Mouse (Mus musculus) MN1 (cell line): ENCODE measurements around the gene P2ry10.
"Not testable (repeated sequence)": the region's sequence is repeated elsewhere in the genome, so short reads cannot be mapped to it uniquely, and the experiment has no call there.

Source experiments
- DNase-seq: peaks from one replicate; pipeline ENCODE4 v3.0.0-alpha.2; 2016; ENCODE audit warnings: low spot score

P2ry10 gene

DNA sequence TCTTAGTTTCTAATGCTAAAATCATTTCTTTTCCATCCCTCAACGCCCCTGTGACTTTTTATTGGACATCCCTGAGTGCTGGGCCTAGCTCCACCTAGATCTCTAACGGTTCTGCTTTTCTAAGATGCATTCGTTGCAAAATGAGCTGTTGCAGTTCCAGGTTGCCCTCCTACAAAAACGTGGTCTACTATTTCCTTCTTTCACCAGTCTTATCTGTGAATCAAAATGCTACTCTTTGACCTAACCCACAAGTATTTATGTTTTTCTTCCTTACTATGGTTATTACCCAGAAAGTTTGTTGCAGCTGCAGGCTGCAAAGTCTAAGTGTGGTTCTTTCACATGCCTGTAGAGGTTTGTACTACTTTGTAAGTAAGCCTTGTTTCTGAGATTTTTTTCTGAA is at the start of gene P2ry10:
Gene P2ry10, plus strand, starts transcription at position 316 of the 400 bp plus-strand sequence.
- no peak for DNase-seq

DNA sequence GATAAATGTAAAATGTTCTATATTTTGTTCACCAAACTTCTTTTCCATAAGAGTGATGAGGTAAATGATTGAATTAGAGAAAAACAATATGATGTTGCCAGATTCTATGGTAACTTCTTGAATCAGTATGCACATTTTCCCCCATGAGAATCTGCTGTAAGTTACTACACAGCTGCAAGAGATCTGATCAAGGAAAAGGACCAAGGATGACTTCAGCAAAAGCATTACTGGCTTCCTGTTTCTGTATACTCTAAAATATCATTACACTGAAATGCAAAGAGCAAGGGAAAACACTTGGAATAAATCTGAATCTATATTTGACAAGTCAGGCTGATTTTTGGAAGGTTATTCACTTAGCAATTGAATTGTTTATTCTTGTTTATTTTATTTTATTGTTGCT is 49.1 kb upstream of the P2ry10 start:
- peak; percentile 9 for DNase-seq

DNA sequence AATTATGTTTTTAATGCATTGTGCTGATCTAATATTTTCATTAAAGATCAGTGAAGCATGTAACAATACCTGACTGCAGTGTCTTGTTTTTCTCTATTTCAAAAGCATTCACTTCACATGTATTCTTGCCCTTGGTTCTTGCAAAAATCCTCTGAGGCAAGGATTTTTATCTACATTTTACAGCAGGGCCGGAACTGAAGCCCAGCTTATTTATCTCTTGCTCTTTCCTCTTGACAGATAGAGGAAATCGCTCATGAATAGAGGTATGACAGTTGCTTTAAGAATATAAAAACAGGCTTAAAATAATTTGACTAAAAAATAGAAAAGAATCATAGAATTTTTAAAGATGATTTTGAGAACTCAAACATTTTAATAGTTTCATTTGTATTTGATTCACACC is 48.7 kb upstream of the P2ry10 start:
- peak; percentile 7 for DNase-seq

DNA sequence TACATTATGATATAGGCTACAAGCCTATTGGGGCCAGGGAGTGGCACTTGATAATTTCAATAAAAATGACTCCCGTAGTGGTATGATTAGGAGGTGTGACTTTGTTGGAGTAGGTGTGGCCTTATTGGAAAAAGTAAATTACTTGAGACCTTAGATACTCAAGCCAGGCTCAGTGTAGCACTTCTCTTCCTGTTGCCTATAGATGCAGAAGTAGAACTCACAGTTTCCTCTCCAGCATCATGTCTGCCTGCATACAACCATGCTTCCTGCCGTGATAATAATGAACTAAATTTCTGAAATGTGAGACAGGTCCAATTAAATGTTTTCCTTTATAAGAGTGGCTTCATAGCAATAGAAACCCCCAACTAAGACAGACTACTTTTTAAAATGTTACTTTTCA is 45.9 kb upstream of the P2ry10 start:
- no peak for DNase-seq

DNA sequence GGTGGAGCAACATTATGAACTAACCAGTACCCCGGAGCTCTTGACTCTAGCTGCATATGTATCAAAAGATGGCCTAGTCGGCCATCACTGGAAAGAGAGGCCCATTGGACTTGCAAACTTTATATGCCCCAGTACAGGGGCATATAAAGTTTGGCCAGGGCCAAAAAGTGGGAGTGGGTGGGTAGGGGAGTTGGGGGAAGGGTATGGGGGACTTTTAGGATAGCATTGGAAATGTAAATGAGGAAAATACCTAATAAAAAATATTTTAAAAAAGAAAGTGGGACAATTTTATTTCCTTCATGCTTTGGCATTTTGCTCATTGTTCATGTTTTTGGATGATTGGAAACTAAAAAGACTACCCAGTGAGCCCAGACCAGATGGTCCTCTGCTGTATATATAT is 4.9 kb upstream of the P2ry10 start:
- DNase-seq, result not testable (repeated sequence)

DNA sequence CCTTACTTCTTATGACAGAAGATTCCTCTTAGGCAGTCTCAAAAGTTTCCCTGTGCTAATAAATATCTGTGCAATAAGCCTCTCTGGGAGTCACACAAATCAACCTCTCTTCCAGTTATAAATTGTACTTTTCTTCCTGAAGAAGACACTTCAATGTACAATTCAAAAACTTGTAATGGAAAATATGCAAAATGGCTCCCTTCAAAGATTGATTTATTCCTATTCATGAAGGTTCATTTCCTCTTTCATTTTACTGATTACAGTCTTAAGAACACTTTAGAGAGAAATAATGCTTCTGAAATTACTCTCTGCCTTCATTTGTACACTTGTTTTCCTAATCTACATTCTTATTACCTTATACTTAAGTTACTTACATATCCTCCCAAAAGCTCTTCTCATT is 4.0 kb upstream of the P2ry10 start:
- no peak for DNase-seq

DNA sequence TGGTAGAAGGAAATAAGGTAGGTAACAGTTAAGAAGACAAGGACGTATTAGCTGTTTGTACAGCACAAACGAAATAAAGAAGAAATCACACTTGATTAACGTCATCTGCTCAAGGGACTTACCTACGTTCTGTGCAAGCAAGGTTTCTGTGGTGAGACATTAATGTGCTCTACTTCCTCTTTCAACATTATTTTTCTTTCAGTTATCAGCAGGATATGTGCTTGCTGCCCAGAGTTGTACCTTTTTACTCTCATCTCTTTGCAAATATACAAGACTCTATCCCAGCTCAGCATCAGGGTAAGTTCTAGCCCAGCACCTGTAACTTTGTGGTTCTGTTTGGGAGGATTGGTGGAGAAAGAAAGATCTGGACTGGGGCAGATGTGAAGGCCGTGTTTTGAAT is 839 bp downstream of the P2ry10 start:
- no peak for DNase-seq

DNA sequence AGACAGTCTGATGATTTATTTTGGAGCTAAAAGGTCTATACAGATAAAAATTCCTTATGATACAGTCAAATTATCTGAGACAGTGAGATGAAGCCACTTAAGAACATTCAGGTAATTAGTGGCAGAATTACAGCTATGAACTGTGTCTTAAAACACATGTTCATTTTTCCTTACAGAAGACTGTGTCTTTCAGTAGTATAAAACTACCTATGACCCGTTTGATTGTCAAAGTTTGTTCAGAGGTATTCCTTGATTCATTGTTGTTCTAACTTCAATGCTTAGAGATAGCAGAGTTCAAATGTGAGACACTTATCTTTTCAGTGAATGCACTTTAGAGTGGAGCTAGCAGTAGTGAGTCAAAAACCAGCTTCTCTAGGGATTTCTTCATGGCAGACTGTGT is 1.6 kb downstream of the P2ry10 start:
- DNase-seq, result no peak

DNA sequence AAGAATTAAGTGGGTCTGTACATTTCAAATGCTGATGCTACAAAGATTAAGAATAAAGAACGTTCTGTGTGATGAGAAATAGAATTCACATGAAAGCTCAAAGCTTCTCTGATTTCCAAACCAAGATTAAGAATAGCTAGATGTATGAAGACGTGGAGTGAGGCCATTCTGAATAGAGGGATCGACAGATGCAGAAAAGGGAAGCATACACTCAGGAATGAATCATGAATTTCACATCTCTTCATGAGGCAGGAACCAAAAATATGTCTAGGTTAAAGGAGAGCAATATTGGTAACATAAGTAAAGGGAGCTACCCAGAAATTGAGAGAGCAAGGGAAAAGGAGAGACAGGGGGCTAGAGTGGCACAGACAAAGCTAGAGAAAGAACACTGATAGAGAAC is 7.3 kb downstream of the P2ry10 start:
- no peak for DNase-seq

DNA sequence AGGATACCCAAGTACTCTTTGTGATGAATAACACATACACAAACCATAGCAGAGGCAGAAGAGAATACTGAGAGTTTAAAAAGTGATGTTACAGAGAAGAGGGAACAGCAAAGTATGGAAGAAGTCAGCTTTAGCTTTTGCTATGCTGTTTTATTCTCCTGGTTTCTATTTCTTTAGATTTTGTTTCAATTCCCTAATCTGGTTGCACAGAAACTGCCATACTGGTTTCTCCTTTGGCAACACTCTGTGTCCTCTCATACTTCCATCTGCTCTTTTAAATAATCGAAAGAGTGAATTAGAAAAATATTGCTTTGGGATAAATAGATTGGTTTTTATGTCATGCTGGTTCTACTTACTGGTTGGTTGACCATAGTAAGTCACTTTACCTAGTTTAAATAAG is 28.0 kb downstream of the P2ry10 start:
- no peak for DNase-seq

DNA sequence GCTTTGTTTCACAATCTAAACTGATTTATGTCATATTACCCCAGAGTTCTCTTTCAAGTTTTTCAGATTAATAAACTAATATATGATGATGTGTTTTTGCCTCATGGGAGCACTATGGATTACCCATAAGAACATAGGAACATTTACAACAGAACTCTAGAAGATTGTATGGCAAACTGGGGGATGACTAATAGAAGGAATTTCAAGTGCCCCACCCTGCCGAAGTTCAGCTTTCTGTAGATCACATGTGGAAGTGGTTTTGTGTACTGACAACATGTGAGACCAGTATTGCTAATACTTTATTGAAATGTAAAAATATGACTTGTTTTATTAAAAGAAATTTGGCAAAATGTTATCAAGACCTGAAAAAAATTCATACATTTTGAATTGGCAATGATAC is 28.7 kb downstream of the P2ry10 start:
- DNase-seq, result no peak

DNA sequence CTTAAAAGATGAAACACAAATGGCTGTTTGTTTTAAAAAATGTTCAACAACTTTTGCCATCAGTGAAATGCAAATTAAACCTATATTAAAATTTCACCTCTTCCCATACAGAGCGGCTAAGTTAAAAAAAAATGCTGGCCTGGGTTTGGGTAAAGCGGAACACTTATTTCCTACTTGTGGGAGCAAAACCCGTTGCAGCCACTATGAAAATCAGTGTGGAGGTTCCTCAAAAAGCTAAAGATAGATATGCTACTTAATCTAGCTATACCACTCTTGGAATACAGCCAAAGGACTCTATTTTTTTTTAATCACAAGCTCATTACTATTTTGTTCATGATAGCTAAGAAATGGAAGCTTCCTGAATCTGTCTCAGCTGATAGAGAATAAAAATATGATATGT is 54.9 kb downstream of the P2ry10 start:
- no peak for DNase-seq

DNA sequence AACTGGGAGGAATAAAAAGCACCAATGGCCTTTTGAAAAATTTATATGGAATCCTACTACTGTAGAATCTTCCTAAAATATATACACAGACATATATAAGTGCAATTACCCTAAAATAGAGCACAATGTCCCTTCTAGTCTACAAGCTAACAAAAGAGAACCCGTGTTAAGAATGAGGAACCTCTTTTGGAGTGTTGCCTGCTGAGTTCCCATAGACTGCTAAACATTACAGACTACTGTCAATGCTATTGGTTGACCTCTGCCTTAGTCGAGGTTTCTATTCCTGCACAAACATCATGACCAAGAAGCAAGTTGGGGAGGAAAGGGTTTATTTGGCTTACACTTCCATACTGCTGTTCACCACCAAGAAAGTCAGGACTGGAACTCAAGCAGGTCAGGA is 55.6 kb downstream of the P2ry10 start:
- no peak for DNase-seq

DNA sequence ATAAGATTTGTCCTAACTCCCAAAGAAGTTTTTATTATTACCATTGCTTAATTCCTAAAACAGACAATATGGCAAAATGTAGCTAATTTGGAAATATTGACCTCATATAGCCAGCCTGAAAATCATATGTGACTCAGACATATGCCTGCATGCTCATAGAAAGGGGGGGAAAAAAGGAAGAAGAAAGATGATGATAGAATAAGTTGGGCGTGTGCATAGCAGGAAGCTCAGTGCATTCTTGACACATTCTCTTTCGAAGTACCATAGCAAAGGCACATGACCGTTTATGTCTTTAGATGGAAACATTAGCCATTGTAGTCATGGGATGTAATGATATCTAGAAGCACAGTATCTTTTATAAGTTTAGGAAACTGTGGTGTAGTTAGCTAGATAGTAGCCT is 60.4 kb downstream of the P2ry10 start, which contains the start of gene P2ry10b:
Gene P2ry10b, plus strand, starts transcription at position 247 of the 400 bp plus-strand sequence.
- no peak for DNase-seq

DNA sequence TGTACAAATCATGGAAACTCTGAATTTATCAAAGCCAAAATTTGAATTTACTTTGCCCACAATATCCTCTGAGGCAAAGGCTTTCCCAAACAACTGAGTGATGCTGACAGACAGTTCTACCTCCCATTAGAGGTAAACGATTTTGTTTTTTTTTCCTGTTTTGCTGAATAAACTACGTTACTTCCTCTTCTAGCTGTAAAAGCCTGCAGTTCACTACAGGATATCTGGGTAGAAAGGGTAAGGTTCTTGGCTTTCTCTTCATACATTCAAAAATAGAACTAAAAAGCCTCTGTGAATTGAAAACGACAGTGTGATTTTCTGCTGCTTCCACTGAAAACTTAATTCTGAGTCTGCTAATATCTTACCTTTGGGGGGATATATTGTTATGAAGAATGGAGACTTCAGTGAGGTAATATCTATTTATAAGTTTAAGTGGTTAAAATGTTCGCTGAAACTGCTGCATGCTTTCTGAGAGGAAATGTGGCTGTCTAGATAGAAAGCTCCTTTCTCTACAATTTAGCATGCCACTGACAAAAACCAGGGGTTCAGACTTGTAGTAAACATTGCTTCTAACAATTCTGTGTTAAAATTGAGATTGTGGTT is 61.2 kb downstream of the P2ry10 start:
- no peak for DNase-seq

DNA sequence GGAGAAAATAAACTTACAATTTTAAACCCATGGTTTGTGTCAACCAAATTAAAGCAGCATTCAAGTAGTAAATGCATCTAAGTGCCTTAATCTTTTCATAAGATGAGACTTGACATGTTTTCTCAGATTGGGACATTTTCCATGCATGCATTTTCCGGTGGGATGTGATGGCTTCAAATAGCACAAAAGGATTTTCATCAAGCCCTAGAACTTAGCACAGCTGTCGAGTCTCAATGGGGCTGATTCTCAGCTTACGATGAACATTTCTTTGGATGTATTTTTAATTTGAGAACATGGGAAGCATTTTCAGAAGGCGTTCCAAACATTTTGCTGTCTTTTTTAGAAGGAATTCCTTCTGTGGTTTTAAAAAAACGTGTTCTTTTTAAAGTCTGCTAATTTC is 61.7 kb downstream of the P2ry10 start:
- DNase-seq, result no peak

DNA sequence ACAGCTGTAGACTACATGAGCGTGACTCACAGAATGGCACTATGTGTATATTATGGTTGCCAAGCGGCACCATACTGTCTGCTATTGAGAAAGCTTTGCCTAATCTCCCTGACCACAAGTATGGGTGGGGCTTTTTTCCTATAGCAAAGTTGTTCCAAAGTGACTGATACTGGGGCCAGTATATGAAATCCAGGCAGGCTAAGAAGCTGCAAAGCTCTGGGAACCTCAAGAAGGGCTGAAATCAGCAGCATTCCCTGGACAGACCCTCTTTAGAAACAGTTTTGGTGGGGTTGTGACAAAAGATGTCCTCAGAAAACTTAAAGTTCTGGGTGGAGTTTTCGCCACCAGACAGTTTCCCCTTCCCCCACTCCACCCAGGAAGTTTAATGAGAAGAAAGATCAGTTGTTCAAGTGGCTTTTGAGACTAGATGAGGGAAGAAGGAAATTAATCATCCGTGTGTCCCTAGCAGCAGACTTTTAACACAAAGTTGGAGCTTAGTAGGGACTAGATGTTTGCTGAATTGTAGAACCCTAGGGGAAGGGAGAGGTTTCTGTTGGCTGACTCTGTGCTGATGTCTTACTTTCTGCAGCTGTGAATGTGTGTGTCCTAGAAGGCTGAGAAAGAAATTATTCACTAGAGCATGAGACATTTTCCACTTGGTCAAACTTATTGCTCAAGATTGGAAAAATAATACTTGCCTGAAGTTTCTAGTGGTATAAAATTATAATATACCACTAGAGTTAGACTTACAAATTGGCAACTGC is 62.6 kb downstream of the P2ry10 start:
- DNase-seq, result peak; percentile 6
